Mouse (Mus musculus): ENCODE data around the gene Rnf214. TPM values are rescaled to one million over a fixed set of nuclear protein-coding genes. Genes with fewer than 3 reads are reported as not detected.

Gene Rnf214
- 10 to 100 TPM; 75.2 to 81.3 TPM for total RNA-seq (2021)
- long read RNA-seq, experiment 1, transcript Rnf214-201 (14 exons, 3,964 nt) = major isoform, 8 of 27 reads
- long read RNA-seq, experiment 1, partial matches to known transcripts = 4 of 27 reads
- long read RNA-seq, experiment 1, other reads (novel, unspliced or antisense) = 12 of 27 reads
- long read RNA-seq, experiment 2, transcript Rnf214-201 (14 exons, 3,964 nt) = major isoform, 12 of 28 reads
- long read RNA-seq, experiment 2, partial matches to known transcripts = 8 of 28 reads
- long read RNA-seq, experiment 2, other reads (novel, unspliced or antisense) = 6 of 28 reads

DNA sequence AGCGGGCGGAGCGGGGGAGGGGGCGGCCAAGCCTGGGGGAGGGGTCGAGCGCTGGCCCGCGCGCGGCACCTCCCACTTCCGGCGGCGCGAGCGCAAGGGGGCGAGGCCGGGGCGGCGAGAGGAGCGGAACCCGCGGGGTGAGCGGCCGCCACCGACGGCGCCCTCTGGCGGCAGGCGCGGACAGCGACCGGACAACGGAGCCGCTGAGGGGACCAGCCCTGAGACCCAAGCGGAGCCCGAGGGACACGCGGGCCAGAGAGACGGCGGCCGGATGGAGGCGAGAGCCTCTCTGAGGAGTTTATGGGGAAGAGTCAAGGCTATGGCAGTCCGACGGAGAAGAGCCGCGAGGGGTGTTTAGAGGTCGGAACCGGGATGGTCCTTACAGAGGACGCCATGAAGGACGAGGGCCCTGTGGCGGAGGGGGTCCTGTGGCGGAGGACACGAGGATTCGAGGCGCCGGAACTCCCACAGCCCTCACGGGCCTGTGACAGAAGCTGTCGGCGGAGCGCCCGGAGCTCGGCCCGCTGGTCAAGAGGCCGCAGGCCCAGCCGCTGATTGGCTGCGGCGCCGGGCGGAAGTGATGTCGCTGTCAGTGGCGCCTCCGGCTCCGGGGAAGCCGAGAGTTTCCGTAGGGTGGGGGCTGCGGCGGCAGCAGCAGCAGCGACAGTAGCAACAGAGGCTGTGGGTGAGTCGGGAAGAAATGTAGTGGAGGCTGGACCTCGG is at the start of gene Rnf214, which contains the start of gene Pcsk7:
TSS of gene Rnf214 (minus strand) at position 557 of the 723 bp plus-strand sequence.
TSS of gene Pcsk7 (plus strand) at position 143 of the 723 bp plus-strand sequence.
- peak within 1 kb of the TSS; percentile 100 for H3K27ac ChIP-seq
- peak; percentile 91 for TF ChIP-seq CTCF (conservative IDR thresholded peaks at IDR 0.05)
- peak within 1 kb of the TSS; percentile 100 for H3K4me3 ChIP-seq
- peak; percentile 89 for DNase-seq (ENCODE audit: low spot score in 2 of 2)

DNA sequence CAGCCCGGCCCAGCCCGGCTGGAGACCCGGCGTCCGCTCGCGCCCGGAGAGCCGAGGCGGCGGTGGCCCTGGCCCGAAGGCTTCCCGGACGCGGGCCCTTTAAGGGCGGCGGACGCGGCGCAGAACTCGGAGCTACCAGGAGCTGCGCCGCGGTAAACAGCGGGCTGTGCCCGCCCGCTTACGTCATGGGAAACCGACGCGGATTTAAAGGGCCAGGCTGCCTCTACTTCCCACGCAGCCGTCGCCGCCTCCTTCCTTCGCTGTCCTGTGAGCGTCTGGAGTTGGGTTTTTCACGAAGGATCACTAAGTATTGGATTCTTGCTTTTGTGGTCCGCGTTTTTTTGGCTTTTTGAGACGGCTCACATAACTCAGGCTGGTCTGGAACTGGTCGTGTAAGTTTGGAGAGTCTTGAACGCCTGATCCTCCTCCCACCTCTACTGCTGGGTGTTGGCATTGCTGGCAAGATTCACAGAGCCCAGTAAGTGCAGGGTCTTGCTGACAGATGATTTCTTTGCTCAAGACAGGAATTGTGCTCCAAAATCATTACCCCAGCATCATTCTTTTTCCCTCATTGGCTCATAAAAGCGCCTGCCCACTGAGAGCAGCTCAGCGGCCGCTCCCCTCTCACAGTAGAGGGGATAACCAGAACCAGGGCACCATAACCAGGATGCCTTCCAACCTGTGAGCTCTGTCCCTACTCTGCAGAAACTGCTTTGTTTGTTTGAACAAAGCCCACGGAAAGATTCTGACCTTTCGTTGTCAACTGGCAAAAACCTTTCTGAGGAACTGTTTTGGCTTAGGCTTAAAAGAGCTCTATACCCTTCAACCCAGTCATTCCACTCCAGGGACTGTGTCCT is 48.6 kb upstream of the Rnf214 start, which contains the start of gene Sidt2:
TSS of gene Sidt2 (minus strand) at position 152 of the 857 bp plus-strand sequence.
- peak; percentile 90 to 92 for DNase-seq (ENCODE audit: low spot score in 2 of 2)
- TF ChIP-seq CTCF (conservative IDR thresholded peaks at IDR 0.05) = peak; percentile 37; the same call in 1 of the 2 replicates
- H3K4me3 ChIP-seq = peak within 1 kb of the TSS; percentile 98
- H3K27ac ChIP-seq = peak within 1 kb of the TSS; percentile 95

DNA sequence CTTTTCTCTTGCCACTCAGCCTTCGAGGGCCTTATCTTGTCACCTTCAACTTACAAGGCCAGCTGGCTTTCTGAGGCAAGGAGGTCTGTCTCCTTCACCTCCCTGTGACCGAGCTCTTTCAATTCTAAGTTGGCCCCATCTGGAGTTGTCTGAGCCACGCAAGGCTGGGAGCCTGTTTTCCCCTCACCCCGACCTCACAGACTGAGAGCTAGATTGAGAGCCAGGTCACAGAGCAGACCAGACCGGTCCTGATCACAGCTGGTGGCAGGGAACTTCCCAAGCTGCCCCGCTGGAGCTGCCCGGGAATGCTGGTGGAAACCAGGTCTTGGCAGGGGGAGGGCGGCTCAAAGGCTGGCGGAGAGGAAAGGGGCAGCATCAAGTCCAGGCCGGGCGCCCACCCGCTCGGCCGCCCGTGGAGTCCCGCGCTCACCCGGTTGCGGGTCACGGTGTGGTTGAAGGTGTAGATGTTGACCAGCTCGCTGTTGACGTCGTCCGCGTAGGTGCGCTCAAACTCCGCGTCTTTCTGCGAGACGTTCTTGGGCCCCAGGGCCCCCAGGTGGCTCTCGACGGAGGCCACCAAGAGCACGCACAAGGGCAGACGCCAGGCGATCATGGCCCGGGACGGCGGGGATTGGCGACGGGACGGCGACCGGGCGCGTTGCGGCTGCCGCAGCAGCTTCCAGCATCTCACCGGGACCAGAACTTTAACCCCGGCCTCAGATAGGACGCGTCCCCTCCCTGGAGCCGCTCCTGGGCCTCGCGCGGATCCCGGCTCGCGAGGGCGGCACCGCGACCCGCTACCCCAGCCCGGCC is 47.8 kb upstream of the Rnf214 start:
- DNase-seq (ENCODE audit: low spot score in 2 of 2) = peak in 1 of 2 experiments; percentile 46
- Histone ChIP-seq H3K4me3 (peak overlapping the region; percentile 98), H3K27ac (peak overlapping the region; percentile 95)
- no peak for TF ChIP-seq CTCF (conservative IDR thresholded peaks at IDR 0.05)

DNA sequence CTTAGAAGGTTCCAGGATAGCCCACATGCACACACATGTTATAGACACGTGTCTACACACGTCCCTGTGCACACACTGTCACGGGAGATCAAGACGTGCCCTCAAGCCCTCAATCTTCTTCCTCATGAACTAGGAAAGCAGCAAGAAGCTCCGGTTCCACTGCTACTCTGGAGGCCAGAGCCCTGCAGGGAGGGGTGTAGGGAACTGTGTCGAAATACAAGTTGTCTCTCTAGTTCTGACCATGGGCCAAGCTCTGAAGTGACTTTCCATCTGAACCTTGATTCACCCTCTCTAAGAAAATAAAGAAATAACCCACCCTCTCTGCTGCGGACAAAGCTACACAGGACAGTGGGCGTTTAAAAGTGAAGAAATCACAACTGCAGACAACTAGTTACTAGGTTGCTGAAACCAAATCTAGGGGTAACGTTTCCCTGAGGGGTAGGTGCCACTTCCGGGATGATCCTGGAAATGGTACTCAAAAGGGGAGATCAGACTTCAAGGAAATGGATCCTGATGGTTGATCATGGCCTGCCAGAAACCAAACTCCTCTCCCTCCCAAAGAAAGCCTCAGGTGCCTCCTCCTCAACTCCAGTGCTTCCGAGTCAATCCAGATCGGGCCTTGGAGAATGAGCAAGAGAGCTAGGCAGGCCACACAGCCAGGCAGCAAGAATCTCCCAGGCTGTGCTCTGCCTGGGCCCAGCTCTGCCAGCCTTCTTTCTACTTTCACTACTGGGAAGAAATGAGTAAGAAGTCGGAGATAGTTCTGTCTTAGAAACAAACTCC is 47.0 kb upstream of the Rnf214 start:
- peak overlapping the region; percentile 95 for H3K27ac ChIP-seq
- peak overlapping the region; percentile 98 for H3K4me3 ChIP-seq
- no peak for DNase-seq (ENCODE audit: low spot score in 2 of 2)
- no peak for TF ChIP-seq CTCF (conservative IDR thresholded peaks at IDR 0.05)

DNA sequence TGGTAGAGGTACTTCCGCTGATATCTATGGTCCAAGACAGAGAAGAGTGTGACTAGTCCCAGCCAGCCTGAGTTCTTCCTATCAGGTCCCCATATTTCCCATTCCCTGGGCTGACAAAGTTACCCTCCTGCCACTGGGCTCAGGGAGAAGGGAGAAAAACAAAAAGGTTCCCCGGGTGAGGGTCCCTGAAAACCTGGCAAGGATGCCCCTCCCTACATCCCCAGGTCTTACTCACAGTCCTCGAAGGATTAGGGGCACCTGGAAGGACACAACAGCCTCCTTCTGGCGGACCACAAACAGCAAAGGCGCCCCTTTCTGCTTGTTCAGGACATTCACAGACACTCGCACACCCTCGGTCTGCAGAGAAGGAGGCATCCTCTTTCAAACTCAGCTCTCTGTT is 46.2 kb upstream of the Rnf214 start:
- H3K27ac ChIP-seq = peak overlapping the region; percentile 95; the same call in 1 of the 2 replicates
- peak overlapping the region; percentile 98 for H3K4me3 ChIP-seq
- no peak for TF ChIP-seq CTCF (conservative IDR thresholded peaks at IDR 0.05)
- DNase-seq (ENCODE audit: low spot score in 2 of 2) = no peak

DNA sequence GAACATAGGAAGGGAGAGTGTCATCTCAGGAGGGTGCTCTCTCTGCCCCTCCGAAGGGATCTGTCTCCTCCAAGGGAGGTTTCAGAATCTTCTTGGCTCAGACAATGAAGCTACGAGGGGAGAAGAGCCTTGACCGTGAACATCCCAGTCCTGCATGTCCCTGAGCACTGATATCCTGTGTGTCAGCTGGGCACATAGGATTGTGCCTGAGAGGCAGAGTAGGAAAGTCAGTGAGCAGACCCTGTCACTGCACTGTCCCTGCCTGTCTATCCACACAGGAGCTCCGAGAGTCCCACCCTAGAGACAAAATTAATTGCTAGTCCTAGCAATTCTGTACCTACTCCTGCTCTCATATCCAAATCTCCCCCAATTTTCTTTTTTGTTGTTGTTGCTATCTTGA is 45.3 kb upstream of the Rnf214 start:
- no peak for TF ChIP-seq CTCF (conservative IDR thresholded peaks at IDR 0.05)
- no peak overlapping the region for H3K27ac ChIP-seq
- DNase-seq (ENCODE audit: low spot score in 2 of 2) = no peak
- H3K4me3 ChIP-seq = no peak overlapping the region

DNA sequence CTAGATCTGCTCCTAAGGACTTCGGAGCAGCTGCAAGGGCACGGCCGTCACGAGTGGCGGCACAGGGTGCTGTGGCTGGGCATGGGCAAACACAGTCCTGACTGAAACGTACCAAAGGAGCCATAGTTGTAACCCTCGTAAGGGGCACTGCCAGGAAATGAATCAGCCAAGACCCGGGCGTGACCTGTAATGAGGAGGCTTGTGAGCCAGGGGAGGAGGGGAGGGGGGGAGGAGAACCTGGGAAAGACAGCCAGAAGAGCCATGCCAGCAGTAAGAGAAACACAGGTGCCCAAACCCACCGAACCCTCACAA is 40.1 kb upstream of the Rnf214 start:
- Histone ChIP-seq H3K27ac (no peak overlapping the region), H3K4me3 (no peak overlapping the region)
- no peak for TF ChIP-seq CTCF (conservative IDR thresholded peaks at IDR 0.05)
- DNase-seq (ENCODE audit: low spot score in 2 of 2) = no peak

DNA sequence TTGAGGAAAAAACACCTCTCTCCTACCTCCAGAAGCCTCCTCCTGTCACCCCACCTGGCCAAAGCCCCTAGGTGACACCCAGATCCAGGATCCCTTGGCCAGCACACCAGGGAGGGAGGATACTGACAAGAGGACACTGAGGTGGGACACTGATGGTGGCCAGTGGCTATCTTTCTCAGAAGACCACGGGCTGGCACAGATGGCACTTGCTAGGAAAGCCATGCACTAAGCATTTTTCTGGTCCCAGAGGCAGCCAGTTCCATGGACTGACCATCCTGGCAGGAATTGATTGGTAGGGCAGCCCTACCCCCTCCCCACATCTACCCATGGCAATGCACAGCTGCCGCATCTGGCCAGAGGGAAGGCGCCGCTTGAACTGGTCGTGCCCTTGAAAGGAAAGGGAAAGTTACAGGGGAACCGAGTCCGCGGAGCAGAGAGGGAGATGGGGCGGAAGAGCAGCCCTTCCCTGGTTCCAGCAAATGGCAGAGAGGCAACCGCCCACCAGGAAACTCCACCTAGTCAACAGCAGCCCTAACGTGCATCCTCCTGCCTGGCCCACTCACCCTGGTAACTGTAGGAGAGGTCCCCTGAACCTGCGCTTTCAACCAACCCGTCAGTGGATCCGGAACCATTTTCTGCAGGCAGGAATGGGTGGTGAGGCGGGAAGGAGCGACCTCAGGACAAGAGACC is 39.6 kb upstream of the Rnf214 start:
- no peak for TF ChIP-seq CTCF (conservative IDR thresholded peaks at IDR 0.05)
- H3K4me3 ChIP-seq = no peak overlapping the region
- no peak for DNase-seq (ENCODE audit: low spot score in 2 of 2)
- no peak overlapping the region for H3K27ac ChIP-seq

DNA sequence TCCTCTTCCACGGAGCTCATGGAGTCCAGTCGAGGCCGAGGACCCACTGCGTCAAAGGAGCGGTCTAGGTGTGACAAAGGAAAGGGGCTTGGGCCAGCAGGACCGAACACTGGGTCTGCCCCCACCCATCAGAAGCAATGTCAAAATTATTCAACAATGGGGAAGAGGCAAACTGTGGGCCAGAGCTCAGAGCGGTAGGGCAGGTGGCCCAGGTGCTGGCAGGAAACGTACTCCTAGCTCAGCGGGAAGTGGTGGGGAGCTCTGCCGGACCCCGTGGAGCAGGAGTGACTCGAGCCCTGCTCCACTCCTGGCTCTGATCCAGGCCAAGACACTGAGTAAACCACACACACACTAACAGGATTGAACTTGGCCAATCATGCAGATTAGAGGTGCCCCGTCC is 39.0 kb upstream of the Rnf214 start:
- Histone ChIP-seq H3K27ac (no peak overlapping the region), H3K4me3 (no peak overlapping the region)
- no peak for DNase-seq (ENCODE audit: low spot score in 2 of 2)
- TF ChIP-seq CTCF (conservative IDR thresholded peaks at IDR 0.05) = no peak

DNA sequence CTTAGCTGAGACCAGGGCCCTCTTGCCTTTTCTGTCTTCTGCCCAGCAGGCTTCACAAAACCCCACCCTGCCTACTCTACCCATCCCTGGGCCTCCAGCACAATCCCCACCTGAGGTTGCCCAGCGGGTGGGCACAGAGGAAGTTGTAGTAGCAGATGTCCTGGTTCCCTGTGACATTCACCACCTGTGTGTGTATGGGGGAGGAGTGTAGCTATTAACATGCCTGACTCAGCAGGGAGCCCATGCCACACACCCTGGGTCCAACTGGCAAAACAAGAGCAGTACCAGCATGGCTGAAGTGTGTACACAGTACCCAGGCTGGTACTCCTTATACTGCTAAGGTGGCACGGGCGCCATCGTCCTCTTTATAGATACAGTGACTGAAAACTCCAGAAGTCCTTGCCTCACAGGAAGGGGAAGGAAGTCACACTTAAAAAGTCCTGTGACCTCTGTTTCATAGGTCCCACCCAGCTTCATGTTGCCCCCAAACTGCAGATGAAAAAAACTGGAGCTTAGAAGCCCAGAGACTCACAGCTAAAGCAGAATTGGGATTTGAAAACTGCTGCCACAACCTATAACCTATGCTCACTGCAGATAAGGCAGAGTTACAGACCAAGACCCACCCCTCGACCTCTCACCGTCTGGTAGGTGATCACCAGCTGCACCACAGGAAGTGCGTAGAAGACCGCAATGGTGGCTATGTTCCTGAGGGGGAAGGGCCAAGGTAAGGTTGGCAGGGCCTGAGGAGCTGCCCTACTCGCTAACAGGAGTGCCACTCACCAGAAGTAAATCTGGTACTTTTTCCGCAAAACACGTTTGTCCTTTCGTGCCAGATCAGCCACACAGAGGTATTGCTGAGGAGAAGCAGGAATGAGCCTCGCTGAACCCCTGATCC is 38.0 kb upstream of the Rnf214 start:
- Histone ChIP-seq H3K27ac (no peak overlapping the region), H3K4me3 (no peak overlapping the region)
- DNase-seq (ENCODE audit: low spot score in 2 of 2) = no peak
- TF ChIP-seq CTCF (conservative IDR thresholded peaks at IDR 0.05) = no peak

Measured in layer of hippocampus, adult 2 months (tissue).